Mouse (Mus musculus): ENCODE data around the gene Gpr22.

Gene Gpr22

DNA sequence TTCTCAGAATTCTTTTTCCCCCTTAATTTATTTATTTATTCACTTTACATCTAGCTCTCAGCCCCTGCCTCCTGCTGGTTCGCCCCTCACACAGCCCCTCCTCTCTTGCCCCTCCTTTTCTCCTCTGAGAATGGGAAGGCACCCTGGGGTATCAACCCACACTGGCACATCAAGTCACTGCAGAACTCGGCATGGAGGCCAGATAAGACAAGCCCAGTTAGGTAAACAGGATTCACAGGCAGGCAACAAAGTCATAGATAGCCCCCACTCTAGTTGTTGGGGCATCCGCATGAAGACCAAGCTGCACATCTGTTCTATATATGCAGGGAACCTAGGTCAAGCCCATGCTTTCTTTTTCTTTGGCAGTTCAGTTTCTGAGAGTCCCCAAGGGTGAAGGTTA is 46.6 kb downstream of the Gpr22 start:
- DNase-seq (ENCODE audit: low spot score in 2 of 2): no peak

DNA sequence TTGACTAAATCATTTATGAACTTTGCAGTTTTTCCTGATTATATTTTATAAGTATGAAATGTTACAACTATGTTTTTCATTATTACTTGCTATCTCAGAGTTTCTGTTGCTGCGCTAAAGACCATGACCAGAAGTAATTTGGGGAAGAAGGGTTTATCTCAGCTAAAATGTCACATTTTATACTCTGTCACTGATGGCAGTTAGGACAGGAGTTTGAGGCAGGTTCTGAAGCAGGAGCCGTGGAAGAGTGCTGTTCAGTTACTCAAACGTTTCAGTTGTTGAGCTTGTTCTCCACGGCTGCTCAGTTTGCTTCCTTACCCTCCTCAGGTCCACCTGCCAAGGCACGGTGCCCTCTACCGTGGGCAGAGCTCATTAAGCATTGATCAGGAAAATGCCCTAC is 47.7 kb downstream of the Gpr22 start:
- DNase-seq (ENCODE audit: low spot score in 2 of 2): no peak

Measured in right cerebral cortex, postnatal 36 days (tissue).